Mouse (Mus musculus) lung, adult 2 months (tissue): ENCODE data around the gene Olfr620. TPM values are rescaled to one million over a fixed set of nuclear protein-coding genes. Genes with fewer than 3 reads are reported as not detected.

Experiments used
- DNase-seq: peaks from one replicate; pipeline ENCODE4 v3.0.0; 2022
- H3K4me1 ChIP-seq: fragments of 200-500 bp; 2 replicates; pipeline ENCODE4 v1.6.1; 2011; ENCODE audit warnings: low read length; ENCODE audit not compliant: control insufficient read depth, insufficient read depth
- H3K4me3 ChIP-seq: fragments of 200-500 bp; replicated peaks from 2 replicates; pipeline ENCODE3; 2011; ENCODE audit warnings: low read depth, mild to moderate bottlenecking, control low read depth, low read length; ENCODE audit errors: extremely low read depth
- CTCF ChIP-seq: fragments of 200-500 bp; IDR thresholded peaks from 2 replicates; pipeline ENCODE4 v1.5.1; 2011; ENCODE audit warnings: mild to moderate bottlenecking, low read length, control low read depth; ENCODE audit not compliant: insufficient read depth
- POLR2A ChIP-seq: fragments of 200-500 bp; IDR thresholded peaks from 2 replicates; pipeline ENCODE4 v1.6.1; 2011; ENCODE audit warnings: low read depth, mild to moderate bottlenecking, control low read depth, low read length, borderline replicate concordance; ENCODE audit errors: extremely low read depth
- WGBS: fragments of 180-500 bp; shearing (Covaris S2); methylation state at CpG from one replicate; pipeline ENCODE4 v1.1.7; 2018; 5-methylcytosine and 5-hydroxymethylcytosine counted together
- polyA plus RNA-seq: library from polyadenylated mRNA; depleted of rRNA; stranded (reverse); fragments of >200 nt; gene quantifications from 2 replicates; pipeline ENCODE4 v1.2.3, GENCODE M21; 2012; rRNA removed

The Olfr620 gene
- polyA plus RNA-seq: not detected in 2 replicates

GRCm38 (mm10) chr7:103612434-103612833 is at the start of gene Olfr620:
Olfr620 (minus strand) TSS chr7:103612534.
- TF ChIP-seq POLR2A: no peak
- TF ChIP-seq CTCF: no peak
- whole genome bisulfite sequencing: 52% methylated on average over 2 of the region's 2 CpGs
- Histone ChIP-seq H3K4me1 (no peaks in the 10 kb centered on the region), H3K4me3 (no peak within 1 kb of the TSS)
- no peak for DNase-seq

DNA sequence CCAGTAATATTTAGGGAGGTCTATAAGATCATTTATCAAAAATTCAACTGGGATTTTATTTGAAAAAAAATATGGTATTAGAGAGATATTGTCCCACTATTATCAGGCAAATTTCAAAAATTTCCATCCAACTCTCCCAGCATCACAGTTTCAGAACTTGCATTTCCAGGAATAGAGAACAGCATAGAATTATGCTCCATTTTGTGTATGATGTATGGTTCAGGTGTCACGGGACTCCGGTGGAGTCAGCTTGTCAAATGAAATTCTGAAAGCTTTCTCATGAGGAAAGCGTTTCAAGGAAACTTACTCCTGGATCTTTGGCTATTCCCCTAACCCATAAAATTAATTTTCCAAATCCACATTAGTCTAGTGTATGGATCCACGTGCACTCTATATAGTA is 31.7 kb upstream of the Olfr620 start:
- WGBS: 81% methylated on average over 4 of the region's 4 CpGs
- no peak for DNase-seq
- H3K4me1 ChIP-seq: no peaks in the 10 kb centered on the region
- TF ChIP-seq POLR2A (no peak), CTCF (no peak)
- H3K4me3 ChIP-seq: no peak overlapping the region

GRCm38 (mm10) chr7:103642602-103643001 is 30.3 kb upstream of the Olfr620 start, which contains the start of gene Olfr622:
Olfr622 (minus strand) TSS chr7:103642702.
- no peaks in the 10 kb centered on the region for H3K4me1 ChIP-seq
- TF ChIP-seq POLR2A (no peak), CTCF (no peak)
- H3K4me3 ChIP-seq: no peak within 1 kb of the TSS
- WGBS: 57% methylated on average over 1 of the region's 1 CpGs
- no peak for DNase-seq

- Histone ChIP-seq H3K4me3 (no peak overlapping the region), H3K4me1 (no peaks in the 10 kb centered on the region)
- TF ChIP-seq POLR2A (no peak), CTCF (no peak)
- DNase-seq: no peak
Measured at GRCm38 (mm10) chr7:103636795-103637194, 24.5 kb upstream of the Olfr620 start.

DNA sequence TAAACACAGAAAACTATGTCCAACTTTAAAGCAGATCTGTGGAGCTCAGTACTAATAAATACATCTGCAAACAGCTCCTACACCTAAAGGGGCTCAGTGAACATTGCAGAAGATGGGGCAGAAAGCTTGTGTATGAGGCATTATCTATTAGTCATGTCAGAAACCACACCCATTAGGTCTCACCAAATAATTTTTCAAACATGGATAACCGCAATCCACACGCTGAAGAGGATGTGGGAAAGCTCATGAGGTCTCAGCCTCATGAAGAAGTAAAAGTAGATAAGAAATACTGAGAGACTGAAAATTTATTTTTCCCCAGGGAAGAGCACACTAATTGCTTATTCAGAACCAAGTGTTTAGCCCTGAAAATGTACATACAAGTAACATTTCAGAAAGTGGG is 4.9 kb downstream of the Olfr620 start:
- TF ChIP-seq CTCF: no peak
- 67% methylated on average over 2 of the region's 2 CpGs for WGBS
- Histone ChIP-seq H3K4me1 (no peaks in the 10 kb centered on the region), H3K4me3 (no peak overlapping the region)
- no peak for DNase-seq

DNA sequence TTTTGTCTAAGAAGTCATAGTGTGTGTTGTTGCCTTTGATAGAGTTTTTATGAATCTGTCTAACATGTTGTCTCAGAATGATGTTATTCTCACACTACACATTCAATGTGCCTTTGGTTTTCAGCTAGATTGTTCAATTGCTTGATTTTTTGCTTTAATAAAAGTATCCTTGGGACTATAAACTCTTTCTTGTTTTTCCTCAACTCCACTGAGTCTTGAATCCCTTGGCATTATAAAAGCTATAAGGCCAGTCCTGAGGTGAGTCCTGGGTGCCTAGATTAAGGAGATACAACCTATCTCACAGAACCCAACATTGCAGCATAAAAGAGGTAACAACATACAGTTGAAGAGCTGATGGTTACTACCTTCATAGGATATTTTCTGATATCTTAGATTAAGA is 12.1 kb downstream of the Olfr620 start, which contains the start of gene Olfr619:
Gene Olfr619 (plus strand): TSS at position 301 of the 400 bp plus-strand sequence.
- Histone ChIP-seq H3K4me1 (no peaks in the 10 kb centered on the region), H3K4me3 (no peak within 1 kb of the TSS)
- DNase-seq: no peak
- TF ChIP-seq POLR2A: no peak
- no peak for TF ChIP-seq CTCF

DNA sequence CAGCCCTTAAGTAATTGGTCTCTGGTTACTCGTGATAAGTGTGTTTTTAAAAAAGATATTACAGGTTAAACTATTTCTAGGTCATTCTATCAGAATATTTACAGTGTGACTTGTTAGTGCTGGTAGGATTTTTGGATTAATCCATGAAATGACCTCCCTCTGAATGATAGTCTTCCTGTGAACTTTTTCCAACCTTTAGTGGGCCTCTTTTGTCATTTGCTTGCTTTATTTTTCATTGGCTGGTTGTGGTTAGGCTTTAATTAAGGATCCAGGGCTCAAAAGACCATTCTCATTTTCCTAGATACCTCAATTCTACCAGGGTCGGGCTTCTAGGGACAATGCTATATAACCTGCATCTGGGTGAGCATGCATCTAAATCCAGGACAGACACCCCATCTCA is 22.5 kb downstream of the Olfr620 start, which contains the start of gene Olfr618:
Gene Olfr618 (plus strand): TSS at position 301 of the 400 bp plus-strand sequence.
- TF ChIP-seq CTCF (no peak), POLR2A (no peak)
- Histone ChIP-seq H3K4me3 (no peak within 1 kb of the TSS), H3K4me1 (no peaks in the 10 kb centered on the region)
- WGBS: 50% methylated on average over 2 of the region's 2 CpGs
- no peak for DNase-seq

- TF ChIP-seq CTCF: no peak
- TF ChIP-seq POLR2A: no peak
- 69% methylated on average over 1 of the region's 1 CpGs for WGBS
- H3K4me3 ChIP-seq: no peak within 1 kb of the TSS
- no peak for DNase-seq
- H3K4me1 ChIP-seq: no peaks in the 10 kb centered on the region
Measured at GRCm38 (mm10) chr7:103572761-103573160, 39.6 kb downstream of the Olfr620 start, which contains the start of gene Olfr617. Olfr617 (plus strand) TSS chr7:103573061.

DNA sequence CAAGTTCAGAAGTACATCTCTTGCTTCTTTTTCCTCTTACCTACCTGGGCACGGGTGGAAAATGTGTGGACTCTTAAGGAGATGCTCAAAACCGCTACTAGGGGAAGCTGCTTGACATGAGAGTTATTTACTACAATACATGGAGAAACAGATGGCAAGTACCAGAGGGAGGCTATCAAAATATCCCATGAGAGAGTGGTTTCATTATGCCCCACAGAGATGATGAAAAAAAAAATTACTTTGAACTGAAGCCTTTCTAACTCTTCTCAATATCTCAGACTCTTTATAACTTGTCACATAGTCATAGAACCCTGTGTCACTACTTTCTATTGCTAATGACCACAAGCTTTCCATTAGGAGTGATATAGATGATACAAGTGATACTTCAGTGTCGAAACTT is 43.3 kb downstream of the Olfr620 start, which contains the start of gene Olfr616:
Gene Olfr616 (minus strand): TSS at position 101 of the 400 bp plus-strand sequence.
- WGBS: 72% methylated on average over 3 of the region's 3 CpGs
- Histone ChIP-seq H3K4me3 (no peak within 1 kb of the TSS), H3K4me1 (no peaks in the 10 kb centered on the region)
- TF ChIP-seq POLR2A (no peak), CTCF (no peak)
- no peak for DNase-seq

- WGBS: 82% methylated on average over 2 of the region's 2 CpGs
Measured at GRCm38 (mm10) chr7:103555779-103556178, 56.6 kb downstream of the Olfr620 start, which contains the start of gene Olfr615. Olfr615 (plus strand) TSS chr7:103556079.

More at GRCm38 (mm10) chr7:103555779-103556178, 56.6 kb downstream of the Olfr620 start, which contains the start of gene Olfr615:
- no peak for TF ChIP-seq CTCF
- no peaks in the 10 kb centered on the region for H3K4me1 ChIP-seq
- no peak within 1 kb of the TSS for H3K4me3 ChIP-seq
- no peak for DNase-seq

Other genes with a start within 250 kb of the Olfr620 start
- gene Olfr601, start 249.9 kb downstream of the Olfr620 start, polyA plus RNA-seq: not detected in 2 replicates
- not detected in 2 replicates for gene Olfr603, start 226.4 kb downstream of the Olfr620 start, polyA plus RNA-seq
- not detected in 2 replicates for gene Usp17lc, start 197.5 kb downstream of the Olfr620 start, polyA plus RNA-seq
- gene Olfr605, start 167.1 kb downstream of the Olfr620 start, polyA plus RNA-seq: not detected in 2 replicates
- not detected in 2 replicates for gene Olfr606, start 163.5 kb downstream of the Olfr620 start, polyA plus RNA-seq
- gene Olfr607, start 148.4 kb downstream of the Olfr620 start, polyA plus RNA-seq: not detected in 2 replicates
- not detected in 2 replicates for gene Olfr608, start 142.7 kb downstream of the Olfr620 start, polyA plus RNA-seq
- not detected in 2 replicates for gene Olfr609, start 114.5 kb downstream of the Olfr620 start, polyA plus RNA-seq
- not detected in 2 replicates for gene Olfr610, start 100.4 kb downstream of the Olfr620 start, polyA plus RNA-seq
- gene Olfr611, start 91.7 kb downstream of the Olfr620 start, polyA plus RNA-seq: not detected in 2 replicates
- gene Olfr612, start 69.8 kb downstream of the Olfr620 start, polyA plus RNA-seq: not detected in 2 replicates
- not detected in 2 replicates for gene Olfr613, start 64.5 kb downstream of the Olfr620 start, polyA plus RNA-seq
- gene Olfr615, start 56.5 kb downstream of the Olfr620 start, polyA plus RNA-seq: not detected in 2 replicates
- not detected in 2 replicates for gene Olfr616, start 43.4 kb downstream of the Olfr620 start, polyA plus RNA-seq
- not detected in 2 replicates for gene Olfr617, start 39.5 kb downstream of the Olfr620 start, polyA plus RNA-seq
- not detected in 2 replicates for gene Olfr618, start 22.4 kb downstream of the Olfr620 start, polyA plus RNA-seq
- not detected in 2 replicates for gene Olfr619, start 12.0 kb downstream of the Olfr620 start, polyA plus RNA-seq
- not detected in 2 replicates for gene Olfr622, start 30.2 kb upstream of the Olfr620 start, polyA plus RNA-seq
- gene Olfr623, start 51.2 kb upstream of the Olfr620 start, polyA plus RNA-seq: not detected in 2 replicates
- gene Olfr624, start 58.7 kb upstream of the Olfr620 start, polyA plus RNA-seq: not detected in 2 replicates
- not detected in 2 replicates for gene Olfr625-ps1, start 70.2 kb upstream of the Olfr620 start, polyA plus RNA-seq
- gene Olfr243, start 102.1 kb upstream of the Olfr620 start, polyA plus RNA-seq: not detected in 2 replicates
- gene Olfr628, start 117.8 kb upstream of the Olfr620 start, polyA plus RNA-seq: not detected in 2 replicates
- gene Olfr629, start 132.4 kb upstream of the Olfr620 start, polyA plus RNA-seq: not detected in 2 replicates
- gene Olfr630, start 144.8 kb upstream of the Olfr620 start, polyA plus RNA-seq: not detected in 2 replicates
- gene Olfr69, start 159.1 kb upstream of the Olfr620 start, polyA plus RNA-seq: not detected in 2 replicates
- not detected in 2 replicates for gene Olfr68, start 167.2 kb upstream of the Olfr620 start, polyA plus RNA-seq
- not detected in 2 replicates for gene Olfr67, start 179.3 kb upstream of the Olfr620 start, polyA plus RNA-seq
- gene Hbb-bt, start 201.5 kb upstream of the Olfr620 start, polyA plus RNA-seq: 1,037 and 2,074 TPM in 2 replicates
- 9,354 and 20,945 TPM in 2 replicates for gene Hbb-bs, start 215.6 kb upstream of the Olfr620 start, polyA plus RNA-seq
- gene Hbb-bh2, start 228.0 kb upstream of the Olfr620 start, polyA plus RNA-seq: not detected in 2 replicates
- not detected in 2 replicates for gene Hbb-bh1, start 230.6 kb upstream of the Olfr620 start, polyA plus RNA-seq
- 0.37 TPM in 1 of 2 replicates, not detected in the other for gene Hbb-y, start 240.7 kb upstream of the Olfr620 start, polyA plus RNA-seq